Mouse (Mus musculus) forebrain, embryonic 16.5 days (tissue): ENCODE data around the gene Col9a3. TPM values are rescaled to one million over a fixed set of nuclear protein-coding genes. Genes with fewer than 3 reads are reported as not detected.

Experiments
- ATAC-seq: fragments of 200-750 bp; cut with Nextera tagmentation; 2 replicates; pipeline ENCODE4 v1.8.0; 2017; ENCODE audit warnings: mild to moderate bottlenecking, moderate library complexity
- H3K27ac ChIP-seq: fragments of 300-500 bp; sonication (generic); 2 replicates; pipeline ENCODE4 v1.5.1; 2014; ENCODE audit warnings: low read length, control low read depth
- H3K27me3 ChIP-seq: fragments of 300-500 bp; sonication (generic); replicated peaks from 2 replicates; pipeline ENCODE4 v1.6.1; 2014; ENCODE audit warnings: low read length; ENCODE audit not compliant: control insufficient read depth, insufficient read depth
- H3K36me3 ChIP-seq: fragments of 300-500 bp; sonication (generic); 2 replicates; pipeline ENCODE4 v1.6.1; 2014; ENCODE audit not compliant: control insufficient read depth, insufficient read depth
- H3K4me1 ChIP-seq: fragments of 300-500 bp; sonication (generic); replicated peaks from 2 replicates; pipeline ENCODE4 v1.6.1; 2014; ENCODE audit warnings: low read length; ENCODE audit not compliant: control insufficient read depth, insufficient read depth
- H3K4me2 ChIP-seq: fragments of 300-500 bp; sonication (generic); 2 replicates; pipeline ENCODE4 v1.6.1; 2014; ENCODE audit warnings: mild to moderate bottlenecking, low read length, control low read depth
- H3K4me3 ChIP-seq: fragments of 300-500 bp; sonication (generic); replicated peaks from 2 replicates; pipeline ENCODE4 v1.5.1; 2014; ENCODE audit warnings: mild to moderate bottlenecking, low read length, control low read depth
- H3K9ac ChIP-seq: fragments of 300-500 bp; sonication (generic); replicated peaks from 2 replicates; pipeline ENCODE4 v1.6.1; 2014; ENCODE audit warnings: low read depth, low read length, control low read depth
- H3K9me3 ChIP-seq: fragments of 300-500 bp; sonication (generic); 2 replicates; pipeline ENCODE4 v1.6.1; 2016; ENCODE audit warnings: low read length; ENCODE audit not compliant: control insufficient read depth
- WGBS: fragments of 180-500 bp; shearing (Covaris S2); extraction: QIAGEN DNeasy Blood & Tissue Kit; methylation state at CpG from one replicate; pipeline ENCODE4 v1.1.7; 2014; 5-methylcytosine and 5-hydroxymethylcytosine counted together
- polyA plus RNA-seq: library from polyadenylated mRNA; unstranded; fragments of >200 nt; fragmentation: Nextera tagmentation; extraction: Ambion mirVana; gene quantifications from 2 replicates; pipeline ENCODE4 v1.2.1, GENCODE M21; 2015

Gene Col9a3
- polyA plus RNA-seq, result 50.8 and 51.5 TPM in 2 replicates

- WGBS, result 45% methylated on average over 4 of the region's 4 CpGs
Observed at GRCm38 (mm10) chr2:180597490-180597889, at the start of gene Col9a3. Gene Col9a3, plus strand, starts transcription at chr2:180597790.

GRCm38 (mm10) chr2:180552340-180552739 is 45.2 kb upstream of the Col9a3 start:
- H3K27me3 ChIP-seq, result no peaks in the 10 kb centered on the region
- 64% methylated on average over 3 of the region's 3 CpGs for WGBS
- no peak overlapping the region for H3K9ac ChIP-seq
- H3K27ac ChIP-seq, result peak overlapping the region; percentile 24; the same call in 1 of the 2 replicates
- H3K4me2 ChIP-seq, result no peak overlapping the region
- no peaks in the 10 kb centered on the region for H3K36me3 ChIP-seq
- H3K4me1 ChIP-seq, result peaks cover 12% of the 10 kb centered on the region
- no peak overlapping the region for H3K4me3 ChIP-seq
- ATAC-seq, result no peak
- no peaks in the 10 kb centered on the region for H3K9me3 ChIP-seq

More at GRCm38 (mm10) chr2:180597490-180597889, at the start of gene Col9a3:
- peak within 1 kb of the TSS; percentile 45 for H3K4me3 ChIP-seq
- peaks cover 12% of the 10 kb centered on the region; the same call in 1 of the 2 replicates for H3K36me3 ChIP-seq
- H3K4me1 ChIP-seq, result peaks cover 25% of the 10 kb centered on the region
- peak within 1 kb of the TSS; percentile 67 for H3K9ac ChIP-seq
- peaks cover 4% of the 10 kb centered on the region; the same call in 1 of the 2 replicates for H3K27me3 ChIP-seq
- H3K27ac ChIP-seq, result no peak within 1 kb of the TSS; the same call in 1 of the 2 replicates
- no peaks in the 10 kb centered on the region for H3K9me3 ChIP-seq
- peak within 1 kb of the TSS; percentile 66 for H3K4me2 ChIP-seq
- no peak for ATAC-seq

GRCm38 (mm10) chr2:180555219-180555618 is 42.4 kb upstream of the Col9a3 start:
- Histone ChIP-seq H3K4me1 (0 out of 2 replicates have a peak, but pooled peaks cover 2% of the 10 kb centered on the region), H3K4me2 (no peak overlapping the region), H3K36me3 (no peaks in the 10 kb centered on the region), H3K27ac (no peak overlapping the region), H3K27me3 (no peaks in the 10 kb centered on the region), H3K9me3 (no peaks in the 10 kb centered on the region), H3K9ac (no peak overlapping the region), H3K4me3 (no peak overlapping the region)
- 47% methylated on average over 3 of the region's 3 CpGs for WGBS
- ATAC-seq, result no peak

- Histone ChIP-seq H3K27me3 (no peaks in the 10 kb centered on the region), H3K36me3 (no peaks in the 10 kb centered on the region), H3K4me2 (no peak overlapping the region), H3K4me3 (no peak overlapping the region), H3K9me3 (no peaks in the 10 kb centered on the region), H3K4me1 (0 out of 2 replicates have a peak, but pooled peaks cover 2% of the 10 kb centered on the region), H3K27ac (no peak overlapping the region), H3K9ac (no peak overlapping the region)
- ATAC-seq, result no peak
- WGBS, result 91% methylated on average over 3 of the region's 3 CpGs
Observed at GRCm38 (mm10) chr2:180556470-180556869, 41.1 kb upstream of the Col9a3 start.

GRCm38 (mm10) chr2:180560245-180560644 is 37.3 kb upstream of the Col9a3 start:
- Histone ChIP-seq H3K9ac (no peak overlapping the region), H3K9me3 (no peaks in the 10 kb centered on the region), H3K27me3 (no peaks in the 10 kb centered on the region), H3K4me1 (peaks cover 7% of the 10 kb centered on the region; the same call in 1 of the 2 replicates), H3K4me3 (no peak overlapping the region), H3K27ac (no peak overlapping the region), H3K36me3 (no peaks in the 10 kb centered on the region), H3K4me2 (no peak overlapping the region)
- 52% methylated on average over 5 of the region's 5 CpGs for WGBS
- ATAC-seq, result no peak

- H3K27ac ChIP-seq, result no peak overlapping the region
- H3K4me3 ChIP-seq, result no peak overlapping the region
- H3K27me3 ChIP-seq, result no peaks in the 10 kb centered on the region
- H3K4me2 ChIP-seq, result no peak overlapping the region
- H3K36me3 ChIP-seq, result no peaks in the 10 kb centered on the region
- H3K9me3 ChIP-seq, result no peaks in the 10 kb centered on the region
- H3K9ac ChIP-seq, result no peak overlapping the region
- peaks cover 7% of the 10 kb centered on the region; the same call in 1 of the 2 replicates for H3K4me1 ChIP-seq
- WGBS, result 87% methylated on average over 5 of the region's 5 CpGs
- no peak for ATAC-seq
Observed at GRCm38 (mm10) chr2:180562146-180562545, 35.4 kb upstream of the Col9a3 start.

- 55% methylated on average over 6 of the region's 6 CpGs for WGBS
- H3K9me3 ChIP-seq, result no peaks in the 10 kb centered on the region
- H3K27me3 ChIP-seq, result no peaks in the 10 kb centered on the region
- ATAC-seq, result no peak
- no peaks in the 10 kb centered on the region for H3K36me3 ChIP-seq
- H3K27ac ChIP-seq, result no peak overlapping the region
- no peak overlapping the region for H3K4me2 ChIP-seq
- peaks cover 7% of the 10 kb centered on the region; the same call in 1 of the 2 replicates for H3K4me1 ChIP-seq
- H3K9ac ChIP-seq, result no peak overlapping the region
- H3K4me3 ChIP-seq, result no peak overlapping the region
Observed at GRCm38 (mm10) chr2:180563296-180563695, 34.3 kb upstream of the Col9a3 start.

GRCm38 (mm10) chr2:180563841-180564240 is 33.7 kb upstream of the Col9a3 start:
- ATAC-seq, result peak; percentile 49

GRCm38 (mm10) chr2:180566240-180566913 is 31.2 kb upstream of the Col9a3 start:
- Histone ChIP-seq H3K4me1 (peaks cover 17% of the 10 kb centered on the region), H3K4me3 (no peak overlapping the region), H3K27me3 (no peaks in the 10 kb centered on the region), H3K9me3 (no peaks in the 10 kb centered on the region), H3K27ac (no peak overlapping the region), H3K4me2 (no peak overlapping the region), H3K9ac (no peak overlapping the region), H3K36me3 (no peaks in the 10 kb centered on the region)
- ATAC-seq, result no peak
- WGBS, result 34% methylated on average over 13 of the region's 13 CpGs

More at GRCm38 (mm10) chr2:180563841-180564240, 33.7 kb upstream of the Col9a3 start:
- Histone ChIP-seq H3K4me3 (no peak overlapping the region), H3K4me2 (no peak overlapping the region), H3K9ac (no peak overlapping the region), H3K36me3 (no peaks in the 10 kb centered on the region), H3K27me3 (no peaks in the 10 kb centered on the region), H3K9me3 (no peaks in the 10 kb centered on the region), H3K4me1 (peaks cover 10% of the 10 kb centered on the region; the same call in 1 of the 2 replicates), H3K27ac (no peak overlapping the region)
- WGBS, result 25% methylated on average over 5 of the region's 5 CpGs
